Mouse (Mus musculus) kidney, embryonic 16.5 days (tissue): Measurements from ENCODE around the gene Slc1a7. TPM values are rescaled to one million over a fixed set of nuclear protein-coding genes. Genes with fewer than 3 reads are reported as not detected.

Source experiments
- ATAC-seq: fragments of 200-750 bp; cut with Nextera tagmentation; 2 replicates; pipeline ENCODE4 v1.8.0; 2017; ENCODE audit warnings: moderate TSS enrichment; ENCODE audit not compliant: low FRiP score, low TSS enrichment
- H3K27ac ChIP-seq: fragments of 300-500 bp; sonication (generic); 2 replicates; pipeline ENCODE4 v1.5.1; 2014; ENCODE audit warnings: low read length
- H3K27me3 ChIP-seq: fragments of 300-500 bp; sonication (generic); 2 replicates; pipeline ENCODE4 v1.6.1; 2014; ENCODE audit warnings: low read length, control low read depth, mixed read lengths; ENCODE audit not compliant: insufficient read depth
- H3K36me3 ChIP-seq: fragments of 300-500 bp; sonication (generic); 2 replicates; pipeline ENCODE4 v1.6.1; 2014; ENCODE audit warnings: low read length, control low read depth, mixed read lengths; ENCODE audit not compliant: insufficient read depth
- H3K4me1 ChIP-seq: fragments of 300-500 bp; sonication (generic); 2 replicates; pipeline ENCODE4 v1.6.1; 2014; ENCODE audit warnings: low read length, control low read depth, mixed read lengths; ENCODE audit not compliant: insufficient read depth
- H3K4me2 ChIP-seq: fragments of 300-500 bp; sonication (generic); replicated peaks from 2 replicates; pipeline ENCODE4 v1.6.1; 2014; ENCODE audit warnings: low read depth, low read length
- H3K4me3 ChIP-seq: fragments of 300-500 bp; sonication (generic); 2 replicates; pipeline ENCODE4 v1.5.1; 2014; ENCODE audit warnings: mild to moderate bottlenecking, low read length
- H3K9ac ChIP-seq: fragments of 300-500 bp; sonication (generic); replicated peaks from 2 replicates; pipeline ENCODE4 v1.6.1; 2014; ENCODE audit warnings: low read length
- H3K9me3 ChIP-seq: fragments of 300-500 bp; sonication (generic); 2 replicates; pipeline ENCODE4 v1.6.1; 2016; ENCODE audit warnings: low read length, control low read depth
- WGBS: fragments of 180-500 bp; shearing (Covaris S2); extraction: QIAGEN DNeasy Blood & Tissue Kit; methylation state at CpG from one replicate; pipeline ENCODE4 v1.1.7; 2014; 5-methylcytosine and 5-hydroxymethylcytosine counted together
- polyA plus RNA-seq: library from polyadenylated mRNA; unstranded; fragments of >200 nt; fragmentation: Nextera tagmentation; extraction: Ambion mirVana; gene quantifications from 2 replicates; pipeline ENCODE4 v1.2.1, GENCODE M21; 2015

Slc1a7 gene
- polyA plus RNA-seq, 1 experiment from 2014 or later = not detected

DNA sequence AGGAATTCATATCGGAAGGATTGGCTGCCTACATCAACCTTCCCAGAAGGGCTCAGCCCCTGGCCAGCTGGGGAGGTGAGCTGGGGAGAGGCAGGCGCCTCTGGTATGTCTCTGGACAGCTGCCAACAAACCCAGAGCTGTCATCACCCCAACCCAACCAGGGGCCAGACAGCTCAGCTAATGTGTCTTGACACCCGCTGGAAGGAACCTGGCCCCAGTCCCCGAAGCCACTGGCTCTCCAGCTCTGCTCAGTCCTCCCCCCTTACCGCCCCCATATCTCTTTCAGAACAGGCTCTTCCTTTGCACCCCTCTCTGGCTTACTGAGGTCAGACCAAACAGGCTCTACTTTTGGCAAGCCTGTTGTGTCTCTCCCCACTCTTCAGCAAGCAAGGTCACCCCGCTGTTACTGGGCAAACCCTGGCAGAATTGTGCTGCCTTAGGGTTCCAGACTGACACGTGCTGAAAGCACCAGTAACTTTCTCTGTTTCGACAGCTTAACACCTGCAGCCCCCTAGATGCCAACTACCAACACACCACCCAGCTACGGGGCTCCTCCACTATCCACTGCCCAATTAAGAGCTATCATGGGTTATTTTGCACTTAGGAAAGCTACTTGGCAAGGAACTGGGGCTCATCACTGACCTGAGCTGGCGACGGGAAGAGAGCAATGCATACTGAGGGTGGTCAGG lies 5.9 kb upstream of the Slc1a7 start:
- Histone ChIP-seq H3K27me3 (no peaks in the 10 kb centered on the region), H3K27ac (no peak overlapping the region), H3K4me2 (no peak overlapping the region), H3K9me3 (no peaks in the 10 kb centered on the region), H3K36me3 (no peaks in the 10 kb centered on the region), H3K4me1 (0 out of 2 replicates have a peak, but pooled peaks cover 7% of the 10 kb centered on the region), H3K9ac (no peak overlapping the region), H3K4me3 (no peak overlapping the region)
- 0 out of 2 replicates have a peak, but pooled peaks have one; percentile 23 for ATAC-seq
- 56% methylated on average over 11 of the region's 11 CpGs for WGBS

GRCm38 (mm10) chr4:107962792-107963191 lies 5.3 kb upstream of the Slc1a7 start:
- 83% methylated on average over 2 of the region's 2 CpGs for WGBS
- Histone ChIP-seq H3K27ac (no peak overlapping the region), H3K4me1 (0 out of 2 replicates have a peak, but pooled peaks cover 7% of the 10 kb centered on the region), H3K36me3 (no peaks in the 10 kb centered on the region), H3K4me3 (no peak overlapping the region), H3K9me3 (no peaks in the 10 kb centered on the region), H3K27me3 (no peaks in the 10 kb centered on the region), H3K4me2 (no peak overlapping the region), H3K9ac (no peak overlapping the region)
- no peak for ATAC-seq

- Histone ChIP-seq H3K27me3 (no peaks in the 10 kb centered on the region), H3K9ac (no peak overlapping the region), H3K9me3 (no peaks in the 10 kb centered on the region), H3K4me2 (no peak overlapping the region), H3K4me3 (no peak overlapping the region), H3K4me1 (0 out of 2 replicates have a peak, but pooled peaks cover 7% of the 10 kb centered on the region), H3K36me3 (no peaks in the 10 kb centered on the region), H3K27ac (no peak overlapping the region)
- ATAC-seq = no peak
- WGBS = 53% methylated on average over 5 of the region's 5 CpGs
Observed at GRCm38 (mm10) chr4:107966416-107967109, 1.6 kb upstream of the Slc1a7 start.

DNA sequence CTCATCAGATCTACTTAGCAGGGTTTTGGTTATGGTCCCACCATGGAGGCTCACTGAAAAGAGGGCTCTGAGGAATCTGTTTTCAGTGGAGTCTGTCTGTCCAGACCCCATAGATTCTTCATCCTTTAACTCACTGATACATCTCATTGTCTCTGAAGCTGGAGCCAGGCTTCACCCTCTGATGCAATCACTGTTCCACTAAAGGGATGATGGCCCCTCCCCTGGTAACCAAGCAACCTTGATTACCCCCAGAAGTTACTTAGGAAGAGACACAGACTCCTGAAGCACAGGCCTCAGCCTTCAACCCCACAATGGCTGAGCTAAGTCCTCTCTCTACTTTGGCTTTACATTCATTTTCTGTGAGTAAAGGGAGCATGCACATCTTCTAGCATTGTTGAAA lies 1.6 kb downstream of the Slc1a7 start:
- Histone ChIP-seq H3K4me3 (no peak overlapping the region), H3K36me3 (no peaks in the 10 kb centered on the region), H3K9me3 (no peaks in the 10 kb centered on the region), H3K4me2 (no peak overlapping the region), H3K4me1 (no peaks in the 10 kb centered on the region), H3K27me3 (no peaks in the 10 kb centered on the region), H3K9ac (no peak overlapping the region), H3K27ac (no peak overlapping the region)
- ATAC-seq = no peak

- H3K27ac ChIP-seq = no peak overlapping the region
- H3K4me2 ChIP-seq = no peak overlapping the region
- no peak overlapping the region for H3K4me3 ChIP-seq
- WGBS = 82% methylated on average over 1 of the region's 1 CpGs
- no peak for ATAC-seq
- H3K4me1 ChIP-seq = no peaks in the 10 kb centered on the region
- H3K36me3 ChIP-seq = no peaks in the 10 kb centered on the region
- H3K27me3 ChIP-seq = no peaks in the 10 kb centered on the region
- H3K9ac ChIP-seq = no peak overlapping the region
- no peaks in the 10 kb centered on the region for H3K9me3 ChIP-seq
Observed at GRCm38 (mm10) chr4:107971162-107971561, 3.0 kb downstream of the Slc1a7 start.

- H3K27ac ChIP-seq = no peak overlapping the region
- WGBS = 72% methylated on average over 11 of the region's 11 CpGs
- no peak for ATAC-seq
- H3K9ac ChIP-seq = no peak overlapping the region
- H3K36me3 ChIP-seq = no peaks in the 10 kb centered on the region
- no peaks in the 10 kb centered on the region for H3K9me3 ChIP-seq
- peaks cover 4% of the 10 kb centered on the region; the same call in 1 of the 2 replicates for H3K4me1 ChIP-seq
- H3K4me3 ChIP-seq = no peak overlapping the region
- no peaks in the 10 kb centered on the region for H3K27me3 ChIP-seq
- no peak overlapping the region for H3K4me2 ChIP-seq
Observed at GRCm38 (mm10) chr4:107974527-107974926, 6.4 kb downstream of the Slc1a7 start.

DNA sequence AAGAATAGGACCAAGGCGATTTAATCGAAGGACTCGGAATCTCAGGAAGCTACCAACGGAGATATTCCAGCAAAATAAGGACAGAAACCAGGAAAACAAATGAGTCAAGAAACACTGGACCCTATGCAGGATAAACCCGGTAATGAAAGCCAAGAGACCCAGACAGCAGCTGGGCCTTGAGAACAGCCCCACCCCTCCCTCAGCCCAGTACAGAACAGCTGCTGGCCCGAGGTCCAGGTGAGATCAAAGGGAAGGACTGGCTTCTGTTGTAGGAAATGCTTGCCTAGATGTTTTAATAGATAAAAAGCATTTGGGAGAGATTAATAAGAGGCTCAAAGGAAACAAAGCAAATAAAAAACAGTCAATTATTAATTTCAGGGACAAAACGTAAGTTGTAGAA lies 6.9 kb downstream of the Slc1a7 start:
- H3K9ac ChIP-seq = no peak overlapping the region
- H3K4me1 ChIP-seq = peaks cover 5% of the 10 kb centered on the region
- H3K9me3 ChIP-seq = no peaks in the 10 kb centered on the region
- WGBS = 66% methylated on average over 7 of the region's 7 CpGs
- no peaks in the 10 kb centered on the region for H3K36me3 ChIP-seq
- no peak overlapping the region for H3K4me2 ChIP-seq
- H3K27me3 ChIP-seq = no peaks in the 10 kb centered on the region
- no peak overlapping the region for H3K4me3 ChIP-seq
- ATAC-seq = no peak
- H3K27ac ChIP-seq = no peak overlapping the region

- peaks cover 5% of the 10 kb centered on the region for H3K4me1 ChIP-seq
- 59% methylated on average over 4 of the region's 4 CpGs for WGBS
- ATAC-seq = no peak
Observed at GRCm38 (mm10) chr4:107977593-107977992, 9.5 kb downstream of the Slc1a7 start.

GRCm38 (mm10) chr4:107979530-107979929 lies 11.4 kb downstream of the Slc1a7 start:
- Histone ChIP-seq H3K4me2 (no peak overlapping the region), H3K9ac (no peak overlapping the region), H3K4me1 (peaks cover 10% of the 10 kb centered on the region), H3K36me3 (no peaks in the 10 kb centered on the region), H3K27ac (peak overlapping the region; percentile 68), H3K4me3 (no peak overlapping the region), H3K9me3 (no peaks in the 10 kb centered on the region), H3K27me3 (no peaks in the 10 kb centered on the region)
- peak; percentile 69; the same call in 1 of the 2 replicates for ATAC-seq
- 32% methylated on average over 2 of the region's 2 CpGs for WGBS

More at GRCm38 (mm10) chr4:107977593-107977992, 9.5 kb downstream of the Slc1a7 start:
- H3K27me3 ChIP-seq = no peaks in the 10 kb centered on the region
- H3K4me2 ChIP-seq = no peak overlapping the region
- H3K9me3 ChIP-seq = no peaks in the 10 kb centered on the region
- H3K9ac ChIP-seq = no peak overlapping the region
- H3K4me3 ChIP-seq = no peak overlapping the region
- no peak overlapping the region for H3K27ac ChIP-seq
- H3K36me3 ChIP-seq = no peaks in the 10 kb centered on the region

- WGBS = 73% methylated on average over 6 of the region's 6 CpGs
- Histone ChIP-seq H3K27me3 (no peaks in the 10 kb centered on the region), H3K9ac (no peak overlapping the region), H3K4me3 (no peak overlapping the region), H3K36me3 (no peaks in the 10 kb centered on the region), H3K4me2 (no peak overlapping the region), H3K9me3 (no peaks in the 10 kb centered on the region), H3K4me1 (peaks cover 16% of the 10 kb centered on the region), H3K27ac (peak overlapping the region; percentile 50)
- no peak for ATAC-seq
Observed at GRCm38 (mm10) chr4:107980002-107980600, 12.0 kb downstream of the Slc1a7 start.
